Mouse (Mus musculus): Measurements from ENCODE around the gene Olfr143.

Olfr143 gene

DNA sequence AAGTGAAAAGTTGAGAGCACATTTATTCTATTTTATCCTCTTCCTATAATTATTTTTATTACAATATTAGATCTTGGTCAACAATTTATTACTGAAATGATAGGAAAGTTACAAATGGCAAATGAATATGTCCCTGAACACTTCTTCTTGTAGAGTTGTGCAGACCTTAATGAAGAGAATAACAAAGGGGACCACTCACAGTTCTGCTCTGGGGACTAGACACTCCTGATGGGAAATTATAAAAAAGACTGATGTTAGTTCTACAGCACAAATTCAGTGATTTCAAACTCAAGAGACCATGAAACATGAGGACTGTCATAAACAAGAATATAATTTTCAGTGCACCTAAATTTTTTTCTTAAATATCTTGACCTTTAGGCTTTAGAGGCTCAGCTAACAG lies at the start of gene Olfr143:
Olfr143 (plus strand) TSS at position 301 of the 400 bp plus-strand sequence.
- DNase-seq (ENCODE audit: low read depth) = no peak

DNA sequence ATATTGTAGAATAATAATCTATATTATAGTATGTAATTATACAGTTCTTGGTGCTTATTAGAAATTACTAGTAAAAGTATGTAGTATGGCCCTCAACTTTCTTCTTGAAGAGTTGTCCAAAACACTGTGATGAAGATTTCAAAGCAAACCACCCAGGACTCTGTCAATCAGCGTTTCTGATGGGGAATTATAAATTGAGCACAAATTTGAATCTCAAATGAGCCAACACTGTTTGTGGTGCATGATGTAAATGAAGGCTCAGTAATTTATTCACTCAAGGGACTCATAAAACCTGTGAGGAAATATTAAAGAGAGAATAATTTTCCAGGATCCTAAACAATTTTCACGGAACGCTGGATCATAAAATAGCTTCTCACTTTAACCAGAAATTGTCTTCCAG lies 44.5 kb upstream of the Olfr143 start, which contains the start of gene Olfr893:
Olfr893 (plus strand) TSS at position 301 of the 400 bp plus-strand sequence.
- no peak for DNase-seq (ENCODE audit: low read depth)

DNA sequence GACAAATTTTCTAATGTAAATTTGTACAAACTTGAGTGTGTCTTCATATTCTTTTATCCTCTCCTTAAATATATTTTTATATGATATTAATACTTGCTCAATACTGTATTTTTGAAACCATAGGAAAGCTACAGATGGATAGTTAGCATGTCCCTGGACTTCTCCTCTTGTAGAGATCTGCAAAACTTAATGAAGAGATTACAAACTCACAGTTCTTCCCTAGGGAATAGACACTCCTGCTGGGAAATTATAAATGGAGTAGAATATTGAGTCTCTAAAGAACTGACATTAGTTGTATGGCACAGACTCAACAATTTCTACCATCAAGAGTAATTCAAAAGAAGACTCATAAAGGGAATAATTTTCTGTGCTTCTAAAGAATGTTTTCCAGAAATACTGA lies 34.8 kb upstream of the Olfr143 start, which contains the start of gene Olfr894:
Olfr894 (plus strand) TSS at position 301 of the 400 bp plus-strand sequence.
- no peak for DNase-seq (ENCODE audit: low read depth)

DNA sequence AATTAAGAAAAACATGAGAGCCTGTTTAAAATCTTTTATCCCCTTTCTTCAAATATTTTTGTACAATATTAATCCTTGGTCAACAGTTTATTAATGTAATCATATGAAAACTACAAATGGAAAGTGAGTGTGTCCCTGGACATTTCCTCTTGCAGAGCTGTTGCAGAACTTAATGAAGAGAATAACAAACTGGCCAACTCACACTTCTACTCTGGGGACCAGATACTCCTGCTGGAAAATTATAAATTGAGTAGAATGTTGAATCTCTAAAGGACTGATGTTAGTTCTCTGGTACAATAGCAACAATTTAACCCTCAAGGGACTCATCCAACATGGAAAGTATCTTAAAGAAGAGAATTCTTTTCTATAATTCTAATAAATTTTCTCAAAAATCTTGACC lies 15.0 kb downstream of the Olfr143 start, which contains the start of gene Olfr895:
Olfr895 (plus strand) TSS at position 301 of the 400 bp plus-strand sequence.
- no peak for DNase-seq (ENCODE audit: low read depth)

DNA sequence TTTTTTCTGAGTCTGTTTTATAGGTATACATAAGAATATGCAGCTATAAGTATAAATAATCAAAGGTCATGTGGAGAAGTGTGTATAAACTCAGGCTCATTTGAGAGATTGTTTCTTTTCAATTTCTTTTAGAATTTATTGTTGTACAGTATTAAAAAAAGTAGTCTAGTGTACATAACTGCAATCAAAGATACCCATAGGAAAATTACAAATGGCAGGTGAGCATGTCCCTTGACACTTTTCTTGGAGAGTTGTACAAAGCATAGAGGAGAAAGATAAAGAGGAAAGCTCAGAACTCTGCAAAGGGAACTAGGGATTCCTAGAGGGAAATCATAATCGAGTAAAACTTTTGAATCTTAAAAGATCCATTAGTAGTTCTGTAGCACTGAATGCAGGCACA lies 38.2 kb downstream of the Olfr143 start, which contains the start of gene Olfr896-ps1:
Olfr896-ps1 (plus strand) TSS at position 301 of the 400 bp plus-strand sequence.
- no peak for DNase-seq (ENCODE audit: low read depth)

Data from naive thymus-derived CD4-positive, alpha-beta T cell, adult 2 months (primary cell).